Mouse (Mus musculus) cerebellum, adult 2 months (tissue): Measurements from ENCODE around the gene Arhgap15. TPM values are rescaled to one million over a fixed set of nuclear protein-coding genes. Genes with fewer than 3 reads are reported as not detected.
"Not testable (repeated sequence)": the region's sequence is repeated elsewhere in the genome, so short reads cannot be mapped to it uniquely, and the experiment has no call there.

ENCODE experiments used
- DNase-seq, 2 experiments: peaks; one replicate each; pipeline ENCODE4 v3.0.0; 2021
- H3K27ac ChIP-seq: fragments of 200-500 bp; 2 replicates; pipeline ENCODE4 v1.5.1; 2012; ENCODE audit warnings: low read length, control low read depth, inconsistent platforms; ENCODE audit not compliant: insufficient read depth
- H3K27me3 ChIP-seq: fragments of 200-500 bp; 2 replicates; pipeline ENCODE4 v1.6.1; 2012; ENCODE audit warnings: inconsistent platforms, mild to moderate bottlenecking, low read length, moderate library complexity; ENCODE audit not compliant: control insufficient read depth, insufficient read depth
- H3K4me1 ChIP-seq: fragments of 200-500 bp; 2 replicates; pipeline ENCODE4 v1.6.1; 2011; ENCODE audit warnings: low read length; ENCODE audit not compliant: control insufficient read depth, insufficient read depth
- H3K4me3 ChIP-seq: fragments of 200-500 bp; replicated peaks from 2 replicates; pipeline ENCODE3; 2011; ENCODE audit warnings: mild to moderate bottlenecking, low read depth, low read length, control low read depth; ENCODE audit not compliant: insufficient read depth
- CTCF ChIP-seq: fragments of 200-500 bp; IDR thresholded peaks from 2 replicates; pipeline ENCODE4 v1.5.1; 2011; ENCODE audit warnings: low read depth, mild to moderate bottlenecking, control low read depth, low read length, moderate library complexity, borderline replicate concordance; ENCODE audit not compliant: insufficient read depth
- POLR2A ChIP-seq: fragments of 200-500 bp; IDR thresholded peaks from 2 replicates; pipeline ENCODE4 v1.6.1; 2011; ENCODE audit warnings: low read length, control low read depth, borderline replicate concordance; ENCODE audit not compliant: insufficient read depth
- WGBS: fragments of 180-500 bp; shearing (Covaris S2); methylation state at CpG from one replicate; pipeline ENCODE4 v1.1.7; 2018; 5-methylcytosine and 5-hydroxymethylcytosine counted together
- polyA plus RNA-seq: library from polyadenylated mRNA; depleted of rRNA; stranded (reverse); fragments of >200 nt; gene quantifications from 2 replicates; pipeline ENCODE4 v1.2.3, GENCODE M21; 2012; rRNA removed

Arhgap15 gene
- 2.3 TPM in 2 replicates for polyA plus RNA-seq

DNA sequence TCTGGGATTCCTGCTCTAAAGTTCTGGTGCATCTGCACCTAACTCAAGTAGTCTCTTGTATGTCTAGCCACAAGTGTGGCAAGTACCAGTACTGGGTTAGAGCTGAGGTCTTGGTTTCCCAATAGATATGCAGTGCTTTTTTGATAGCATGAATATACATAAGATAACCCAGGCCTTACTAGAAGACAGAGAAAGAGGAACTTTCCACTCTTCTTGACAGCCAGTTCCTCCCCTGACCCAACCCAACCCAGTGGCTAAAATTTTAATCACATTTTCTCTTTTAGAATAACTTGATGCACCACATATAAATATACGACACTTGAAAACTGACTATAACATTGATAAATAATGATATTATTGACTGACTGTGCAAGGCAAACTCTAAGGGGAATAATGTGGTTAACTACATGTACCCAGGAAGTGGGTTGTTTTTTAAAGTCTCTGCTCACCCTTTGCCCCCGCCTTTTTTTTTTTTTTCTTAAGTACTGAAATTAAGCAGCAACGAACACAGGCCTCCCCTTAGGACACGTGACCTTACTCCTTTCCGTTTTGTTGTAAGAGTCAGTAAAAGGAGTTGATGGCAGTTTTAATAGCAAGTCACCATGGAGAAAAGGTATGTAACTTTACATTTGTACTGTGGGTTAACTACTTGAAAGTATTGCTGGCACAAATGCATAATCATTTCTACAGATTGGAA, at the start of gene Arhgap15:
TSS of gene Arhgap15 (plus strand) at position 538 of the 697 bp plus-strand sequence.
- no peaks in the 10 kb centered on the region for H3K27me3 ChIP-seq
- no peaks in the 10 kb centered on the region for H3K4me1 ChIP-seq
- 85% methylated on average over 5 of the region's 5 CpGs for WGBS
- no peak for TF ChIP-seq CTCF
- no peak for TF ChIP-seq POLR2A
- no peak within 1 kb of the TSS for H3K4me3 ChIP-seq
- no peak within 1 kb of the TSS for H3K27ac ChIP-seq
- DNase-seq = no peak

DNA sequence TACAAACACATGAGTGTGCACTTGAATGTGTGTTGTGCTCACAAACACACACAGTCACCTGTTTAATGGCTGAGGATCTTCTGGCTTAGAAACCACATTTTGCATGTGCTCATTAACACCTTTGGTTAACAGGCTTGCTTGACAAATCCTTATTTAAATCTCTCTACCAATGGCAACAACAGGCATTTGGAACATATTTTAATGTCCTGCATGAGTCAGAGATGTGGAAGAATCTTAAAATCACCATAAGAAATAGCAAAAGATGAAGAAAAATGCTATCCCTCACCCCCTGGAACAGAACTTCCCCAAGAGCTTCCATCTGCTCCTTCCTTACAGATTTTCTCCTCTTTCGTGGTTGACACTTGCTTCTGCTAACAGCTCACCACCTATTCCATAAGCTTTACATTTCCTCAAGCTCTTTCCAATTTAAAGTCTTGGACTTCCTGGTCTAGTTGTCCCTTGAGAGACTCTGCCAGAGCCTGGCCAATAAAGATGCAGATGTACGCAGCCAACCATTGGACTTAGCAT, 35.9 kb upstream of the Arhgap15 start:
- H3K4me1 ChIP-seq = no peaks in the 10 kb centered on the region
- no peak overlapping the region for H3K4me3 ChIP-seq
- DNase-seq = no peak
- 76% methylated on average over 2 of the region's 2 CpGs for WGBS
- no peak overlapping the region for H3K27ac ChIP-seq
- TF ChIP-seq POLR2A (no peak), CTCF (no peak)
- no peaks in the 10 kb centered on the region for H3K27me3 ChIP-seq

DNA sequence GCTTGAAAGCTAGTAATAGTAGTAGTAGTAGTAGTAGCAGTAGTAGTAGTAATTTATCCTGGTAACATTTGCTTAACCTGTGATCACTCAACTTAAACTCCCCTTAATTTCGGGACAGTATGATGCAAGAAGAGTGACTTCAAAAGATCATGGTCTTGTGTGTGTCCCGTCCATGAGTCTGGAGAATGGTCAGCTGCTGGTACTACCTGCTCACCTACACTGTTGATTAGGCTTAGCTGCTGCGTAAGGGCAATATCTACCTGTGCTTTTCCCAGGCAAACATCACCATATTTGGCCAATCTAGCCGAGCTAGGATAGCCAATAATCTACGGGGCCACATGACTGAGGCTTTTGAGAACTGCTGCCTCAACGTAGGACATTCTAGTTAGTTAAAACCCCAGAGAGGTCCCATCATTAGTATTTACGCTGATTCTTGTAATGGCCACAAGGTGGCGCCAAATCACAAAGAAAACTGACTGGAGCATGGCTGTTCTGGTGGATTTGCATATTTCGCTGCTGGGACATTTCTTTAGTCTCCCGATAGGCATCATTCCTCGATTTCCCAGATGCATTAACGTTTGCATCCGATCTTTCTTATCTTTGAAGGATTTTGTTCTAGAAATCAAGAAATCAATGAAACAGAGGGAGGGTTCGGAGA, 26.0 kb upstream of the Arhgap15 start:
- WGBS = 15% methylated on average over 14 of the region's 14 CpGs
- H3K27me3 ChIP-seq = no peaks in the 10 kb centered on the region
- TF ChIP-seq CTCF (peak; percentile 63), POLR2A (no peak)
- H3K27ac ChIP-seq = no peak overlapping the region
- H3K4me1 ChIP-seq = no peaks in the 10 kb centered on the region
- H3K4me3 ChIP-seq = no peak overlapping the region
- DNase-seq = peak; percentile 42 to 58

DNA sequence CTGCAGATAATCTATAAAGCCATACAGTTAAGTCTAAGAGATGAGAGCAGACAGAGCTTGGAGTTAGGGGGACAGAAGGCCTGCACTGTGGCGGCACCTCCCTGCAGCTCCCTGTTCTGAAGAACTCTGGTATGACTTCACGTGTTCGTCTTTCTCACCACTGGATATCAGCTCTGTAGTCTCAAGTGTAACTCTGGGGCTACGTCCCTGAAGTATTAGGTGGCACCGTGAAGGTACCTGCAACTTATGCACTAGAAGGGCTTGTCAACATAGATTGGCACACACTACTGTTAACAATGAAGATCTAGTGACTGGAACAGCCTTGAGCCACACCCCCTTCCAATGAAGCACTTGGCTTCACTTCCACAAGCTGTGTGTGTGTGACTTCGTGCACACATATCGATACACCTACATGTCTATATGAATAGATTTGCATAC, 25.5 kb upstream of the Arhgap15 start:
- no peak overlapping the region for H3K27ac ChIP-seq
- DNase-seq = peak in 1 of 2 experiments; percentile 10
- no peaks in the 10 kb centered on the region for H3K27me3 ChIP-seq
- no peaks in the 10 kb centered on the region for H3K4me1 ChIP-seq
- TF ChIP-seq CTCF (no peak), POLR2A (no peak)
- 62% methylated on average over 7 of the region's 7 CpGs for WGBS
- H3K4me3 ChIP-seq = no peak overlapping the region

DNA sequence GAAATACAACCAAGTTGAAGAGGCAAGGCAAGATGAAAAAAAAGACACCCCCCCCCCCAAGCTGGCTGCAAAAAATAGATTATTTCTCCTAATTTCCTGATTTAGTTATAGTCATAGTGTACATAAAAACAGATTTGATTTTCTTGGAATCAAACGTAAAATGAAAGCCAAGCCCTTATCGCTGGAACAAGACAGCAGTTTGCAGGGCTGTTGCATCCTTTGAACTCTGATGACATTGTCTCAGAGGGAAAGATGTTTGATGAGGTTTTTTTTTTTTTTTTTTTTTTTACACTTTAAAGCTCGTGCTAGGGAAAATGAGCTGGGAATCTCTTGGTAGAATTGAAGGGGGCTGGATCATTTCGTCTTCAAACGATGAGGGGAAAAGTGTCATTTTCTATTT, 21.4 kb upstream of the Arhgap15 start:
- Histone ChIP-seq H3K4me1 (no peaks in the 10 kb centered on the region), H3K4me3 (no peak overlapping the region), H3K27me3 (no peaks in the 10 kb centered on the region), H3K27ac (no peak overlapping the region)
- TF ChIP-seq POLR2A = no peak
- no peak for TF ChIP-seq CTCF
- WGBS = 74% methylated on average over 5 of the region's 5 CpGs
- no peak for DNase-seq

DNA sequence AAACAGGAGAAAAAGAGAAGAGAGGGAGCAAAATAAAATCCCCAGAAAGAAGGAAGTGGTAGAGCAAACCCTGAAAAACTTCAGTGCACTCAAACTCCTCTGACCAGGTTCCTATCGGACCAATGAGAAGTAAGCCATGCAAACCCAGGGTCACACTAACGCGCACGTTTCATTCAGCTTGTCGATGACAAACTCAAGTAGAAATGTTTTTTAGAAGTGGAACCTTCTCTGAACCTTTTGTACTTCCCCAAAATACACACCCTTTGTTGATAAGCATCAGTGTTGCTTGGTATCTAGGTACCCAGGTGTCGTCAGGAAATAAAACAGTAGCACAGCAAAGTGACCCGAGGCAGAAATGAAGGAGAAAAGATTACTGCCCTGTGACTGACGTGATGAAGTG, 20.9 kb upstream of the Arhgap15 start:
- H3K4me3 ChIP-seq = no peak overlapping the region
- H3K27ac ChIP-seq = no peak overlapping the region
- WGBS = 88% methylated on average over 8 of the region's 8 CpGs
- H3K27me3 ChIP-seq = no peaks in the 10 kb centered on the region
- no peak for DNase-seq
- TF ChIP-seq CTCF (no peak), POLR2A (no peak)
- H3K4me1 ChIP-seq = no peaks in the 10 kb centered on the region

DNA sequence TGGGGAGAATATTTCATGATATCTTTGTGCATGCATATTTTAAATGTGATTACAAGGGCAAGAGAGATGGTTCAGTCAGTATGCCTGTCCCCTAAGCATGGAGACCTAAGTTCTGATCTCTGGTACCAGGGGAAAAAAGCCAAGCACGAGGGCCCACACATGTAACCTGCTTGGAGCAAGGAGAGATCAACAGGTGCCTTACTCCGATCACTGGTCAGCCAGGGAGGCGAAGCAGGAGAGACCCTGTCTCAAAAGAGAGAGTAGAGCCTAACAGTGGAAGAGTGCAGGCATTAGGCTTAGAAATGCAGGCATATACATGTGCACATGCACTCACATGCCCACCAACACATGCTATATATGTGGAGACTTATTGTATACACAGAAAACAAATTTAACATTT, 19.8 kb upstream of the Arhgap15 start:
- no peaks in the 10 kb centered on the region for H3K4me1 ChIP-seq
- TF ChIP-seq CTCF (no peak), POLR2A (no peak)
- H3K27ac ChIP-seq = no peak overlapping the region
- WGBS = 90% methylated on average over 3 of the region's 3 CpGs
- no peak for DNase-seq
- no peak overlapping the region for H3K4me3 ChIP-seq
- no peaks in the 10 kb centered on the region for H3K27me3 ChIP-seq

DNA sequence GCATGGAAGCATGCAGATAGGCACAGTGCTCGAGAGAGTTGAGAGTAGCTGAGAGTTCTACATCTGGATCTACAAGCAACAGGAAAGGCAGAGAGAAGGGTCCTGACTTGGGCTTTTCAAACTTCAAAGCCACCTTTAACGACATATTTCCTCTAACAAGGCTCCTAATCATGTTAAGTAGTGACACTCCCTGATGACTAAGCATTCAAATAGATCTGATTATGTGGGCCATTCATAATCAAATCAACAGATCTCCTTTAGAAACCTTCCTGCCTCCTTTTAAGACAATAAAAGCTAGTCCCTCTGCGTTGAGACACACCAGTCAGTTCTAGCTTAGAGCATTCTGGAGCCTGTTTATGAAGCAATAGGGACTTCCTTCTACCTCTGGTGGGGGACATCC, 16.2 kb upstream of the Arhgap15 start:
- 63% methylated on average over 3 of the region's 3 CpGs for WGBS
- DNase-seq = no peak
- TF ChIP-seq CTCF (no peak), POLR2A (no peak)
- Histone ChIP-seq H3K4me1 (no peaks in the 10 kb centered on the region), H3K27ac (no peak overlapping the region), H3K27me3 (no peaks in the 10 kb centered on the region), H3K4me3 (no peak overlapping the region)

DNA sequence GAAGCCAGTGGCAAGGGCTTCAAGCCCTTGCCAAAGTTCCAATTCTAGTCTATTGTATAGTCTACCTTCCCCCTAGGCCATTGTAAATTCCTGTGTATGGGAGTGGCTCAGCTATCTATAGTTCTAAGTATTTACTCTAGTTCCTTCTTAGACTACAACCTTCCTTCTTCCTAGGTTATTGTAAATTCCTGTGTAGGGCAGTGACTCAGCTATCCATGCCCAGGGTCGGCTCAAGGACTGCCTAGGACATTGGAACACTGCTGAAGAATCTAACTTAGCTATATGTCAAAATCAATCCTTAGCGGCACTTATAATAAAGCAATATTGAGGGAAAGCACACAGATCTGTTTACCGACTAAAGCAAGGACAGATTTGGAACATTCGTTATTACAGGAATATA, 13.6 kb upstream of the Arhgap15 start:
- H3K4me3 ChIP-seq, H3K27ac ChIP-seq, DNase-seq, H3K4me1 ChIP-seq, H3K27me3 ChIP-seq: not testable (repeated sequence)
- 90% methylated on average over 4 of the region's 4 CpGs for WGBS
